Mouse (Mus musculus): ENCODE data around the gene Xylt1. TPM values are rescaled to one million over a fixed set of nuclear protein-coding genes. Genes with fewer than 3 reads are reported as not detected.

Xylt1 gene
- polyA plus RNA-seq, 1 experiment, result 2.7 TPM

- 73% methylated on average over 4 of the region's 4 CpGs for WGBS
These were observed 238.0 kb downstream of the Xylt1 start for GRCm38 (mm10) chr7:117618715-117619150.

GRCm38 (mm10) chr7:117621566-117621965, 240.8 kb downstream of the Xylt1 start:
- H3K4me3 ChIP-seq (replicated peaks; ENCODE audit: extremely low read depth, low read depth, low read length), result no peak overlapping the region
- no peaks in the 10 kb centered on the region for H3K4me1 ChIP-seq (ENCODE audit: control insufficient read depth, insufficient read depth, low read length)
- DNase-seq, result no peak
- TF ChIP-seq POLR2A (IDR thresholded peaks at IDR 0.05; ENCODE audit: borderline replicate concordance, extremely low read depth, low read depth, low read length), result no peak
- TF ChIP-seq CTCF (IDR thresholded peaks at IDR 0.05; ENCODE audit: insufficient read depth, low read length), result no peak
- 77% methylated on average over 4 of the region's 4 CpGs for WGBS

More at GRCm38 (mm10) chr7:117618715-117619150, 238.0 kb downstream of the Xylt1 start:
- Histone ChIP-seq H3K4me3 (replicated peaks; ENCODE audit: extremely low read depth, low read depth, low read length) (no peak overlapping the region), H3K4me1 (ENCODE audit: control insufficient read depth, insufficient read depth, low read length) (peaks cover 2% of the 10 kb centered on the region; the same call in 1 of the 2 replicates)
- no peak for TF ChIP-seq CTCF (IDR thresholded peaks at IDR 0.05; ENCODE audit: insufficient read depth, low read length)
- no peak for TF ChIP-seq POLR2A (IDR thresholded peaks at IDR 0.05; ENCODE audit: borderline replicate concordance, extremely low read depth, low read depth, low read length)
- no peak for DNase-seq

- no peak for DNase-seq
- no peaks in the 10 kb centered on the region for H3K4me1 ChIP-seq (ENCODE audit: control insufficient read depth, insufficient read depth, low read length)
- 73% methylated on average over 2 of the region's 2 CpGs for WGBS
- H3K4me3 ChIP-seq (replicated peaks; ENCODE audit: extremely low read depth, low read depth, low read length), result no peak overlapping the region
- no peak for TF ChIP-seq POLR2A (IDR thresholded peaks at IDR 0.05; ENCODE audit: borderline replicate concordance, extremely low read depth, low read depth, low read length)
- TF ChIP-seq CTCF (IDR thresholded peaks at IDR 0.05; ENCODE audit: insufficient read depth, low read length), result no peak; the same call in 1 of the 2 replicates
These were observed 242.0 kb downstream of the Xylt1 start for GRCm38 (mm10) chr7:117622769-117623168.

GRCm38 (mm10) chr7:117628791-117629190, 248.0 kb downstream of the Xylt1 start:
- TF ChIP-seq CTCF (IDR thresholded peaks at IDR 0.05; ENCODE audit: insufficient read depth, low read length) (no peak), POLR2A (IDR thresholded peaks at IDR 0.05; ENCODE audit: borderline replicate concordance, extremely low read depth, low read depth, low read length) (no peak)
- H3K4me3 ChIP-seq (replicated peaks; ENCODE audit: extremely low read depth, low read depth, low read length), result no peak overlapping the region
- no peaks in the 10 kb centered on the region for H3K4me1 ChIP-seq (ENCODE audit: control insufficient read depth, insufficient read depth, low read length)
- no peak for DNase-seq
- 71% methylated on average over 3 of the region's 3 CpGs for WGBS

GRCm38 (mm10) chr7:117630657-117631056, 249.9 kb downstream of the Xylt1 start:
- H3K4me1 ChIP-seq (ENCODE audit: control insufficient read depth, insufficient read depth, low read length), result no peaks in the 10 kb centered on the region
- TF ChIP-seq CTCF (IDR thresholded peaks at IDR 0.05; ENCODE audit: insufficient read depth, low read length), result peak; percentile 44
- TF ChIP-seq POLR2A (IDR thresholded peaks at IDR 0.05; ENCODE audit: borderline replicate concordance, extremely low read depth, low read depth, low read length), result no peak
- peak; percentile 9 for DNase-seq
- WGBS, result 77% methylated on average over 5 of the region's 5 CpGs
- H3K4me3 ChIP-seq (replicated peaks; ENCODE audit: extremely low read depth, low read depth, low read length), result no peak overlapping the region

GRCm38 (mm10) chr7:117635584-117635983, 254.8 kb downstream of the Xylt1 start:
- TF ChIP-seq POLR2A (IDR thresholded peaks at IDR 0.05; ENCODE audit: borderline replicate concordance, extremely low read depth, low read depth, low read length) (no peak), CTCF (IDR thresholded peaks at IDR 0.05; ENCODE audit: insufficient read depth, low read length) (no peak)
- H3K4me1 ChIP-seq (ENCODE audit: control insufficient read depth, insufficient read depth, low read length), result no peaks in the 10 kb centered on the region
- WGBS, result 77% methylated on average over 4 of the region's 4 CpGs
- no peak overlapping the region for H3K4me3 ChIP-seq (replicated peaks; ENCODE audit: extremely low read depth, low read depth, low read length)
- DNase-seq, result no peak

GRCm38 (mm10) chr7:117636713-117637112, 255.9 kb downstream of the Xylt1 start:
- 75% methylated on average over 3 of the region's 3 CpGs for WGBS
- Histone ChIP-seq H3K4me3 (replicated peaks; ENCODE audit: extremely low read depth, low read depth, low read length) (no peak overlapping the region), H3K4me1 (ENCODE audit: control insufficient read depth, insufficient read depth, low read length) (0 out of 2 replicates have a peak, but pooled peaks cover 3% of the 10 kb centered on the region)
- TF ChIP-seq POLR2A (IDR thresholded peaks at IDR 0.05; ENCODE audit: borderline replicate concordance, extremely low read depth, low read depth, low read length), result no peak
- no peak for TF ChIP-seq CTCF (IDR thresholded peaks at IDR 0.05; ENCODE audit: insufficient read depth, low read length)
- no peak for DNase-seq

GRCm38 (mm10) chr7:117637997-117638396, 257.2 kb downstream of the Xylt1 start:
- TF ChIP-seq POLR2A (IDR thresholded peaks at IDR 0.05; ENCODE audit: borderline replicate concordance, extremely low read depth, low read depth, low read length), result no peak
- no peak for TF ChIP-seq CTCF (IDR thresholded peaks at IDR 0.05; ENCODE audit: insufficient read depth, low read length)
- no peak for DNase-seq
- no peak overlapping the region for H3K4me3 ChIP-seq (replicated peaks; ENCODE audit: extremely low read depth, low read depth, low read length)
- WGBS, result 85% methylated on average over 2 of the region's 2 CpGs
- 0 out of 2 replicates have a peak, but pooled peaks cover 3% of the 10 kb centered on the region for H3K4me1 ChIP-seq (ENCODE audit: control insufficient read depth, insufficient read depth, low read length)

GRCm38 (mm10) chr7:117652637-117653036, 271.9 kb downstream of the Xylt1 start:
- WGBS, result 66% methylated on average over 1 of the region's 1 CpGs
- no peaks in the 10 kb centered on the region for H3K4me1 ChIP-seq (ENCODE audit: control insufficient read depth, insufficient read depth, low read length)
- TF ChIP-seq POLR2A (IDR thresholded peaks at IDR 0.05; ENCODE audit: borderline replicate concordance, extremely low read depth, low read depth, low read length), result no peak
- no peak for TF ChIP-seq CTCF (IDR thresholded peaks at IDR 0.05; ENCODE audit: insufficient read depth, low read length)
- no peak overlapping the region for H3K4me3 ChIP-seq (replicated peaks; ENCODE audit: extremely low read depth, low read depth, low read length)
- no peak for DNase-seq

- H3K4me3 ChIP-seq (replicated peaks; ENCODE audit: extremely low read depth, low read depth, low read length), result no peak overlapping the region
- 96% methylated on average over 5 of the region's 5 CpGs for WGBS
- H3K4me1 ChIP-seq (ENCODE audit: control insufficient read depth, insufficient read depth, low read length), result no peaks in the 10 kb centered on the region
- DNase-seq, result no peak
- no peak for TF ChIP-seq CTCF (IDR thresholded peaks at IDR 0.05; ENCODE audit: insufficient read depth, low read length)
- TF ChIP-seq POLR2A (IDR thresholded peaks at IDR 0.05; ENCODE audit: borderline replicate concordance, extremely low read depth, low read depth, low read length), result no peak
These were observed 275.0 kb downstream of the Xylt1 start for GRCm38 (mm10) chr7:117655732-117656131.
